Mouse (Mus musculus) heart, postnatal 0 days (tissue): ENCODE measurements around the gene Adgrg7. TPM values are rescaled to one million over a fixed set of nuclear protein-coding genes. Genes with fewer than 3 reads are reported as not detected.

Experiments used
- ATAC-seq: fragments of 200-750 bp; cut with Nextera tagmentation; 2 replicates; pipeline ENCODE4 v1.8.0; 2017; ENCODE audit warnings: low read depth, moderate number of reproducible peaks, moderate library complexity; ENCODE audit not compliant: insufficient read depth
- DNase-seq: peaks from one replicate; pipeline ENCODE4 v3.0.0-alpha.2; 2016; ENCODE audit warnings: low spot score
- H3K27ac ChIP-seq: fragments of 300-500 bp; sonication (generic); 2 replicates; pipeline ENCODE4 v1.5.1; 2014; ENCODE audit warnings: low read depth, mild to moderate bottlenecking
- H3K27me3 ChIP-seq: fragments of 300-500 bp; sonication (generic); 2 replicates; pipeline ENCODE4 v1.6.1; 2014; ENCODE audit warnings: low read length, mixed read lengths; ENCODE audit not compliant: control insufficient read depth, insufficient read depth
- H3K36me3 ChIP-seq: fragments of 300-500 bp; sonication (generic); replicated peaks from 2 replicates; pipeline ENCODE4 v1.6.1; 2014; ENCODE audit warnings: low read length, mixed read lengths; ENCODE audit not compliant: control insufficient read depth, insufficient read depth
- H3K4me1 ChIP-seq: fragments of 300-500 bp; sonication (generic); 2 replicates; pipeline ENCODE4 v1.6.1; 2014; ENCODE audit warnings: antibody characterized with exemption; ENCODE audit not compliant: control insufficient read depth, insufficient read depth
- H3K4me2 ChIP-seq: fragments of 300-500 bp; sonication (generic); 2 replicates; pipeline ENCODE4 v1.6.1; 2014; ENCODE audit warnings: low read depth, mild to moderate bottlenecking, low read length, moderate library complexity
- H3K4me3 ChIP-seq: fragments of 300-500 bp; sonication (generic); 2 replicates; pipeline ENCODE4 v1.5.1; 2014; ENCODE audit warnings: low read depth, low read length
- H3K9ac ChIP-seq: fragments of 300-500 bp; sonication (generic); replicated peaks from 2 replicates; pipeline ENCODE4 v1.6.1; 2014; ENCODE audit warnings: low read depth, low read length, mixed read lengths
- H3K9me3 ChIP-seq: fragments of 300-500 bp; sonication (generic); replicated peaks from 2 replicates; pipeline ENCODE4 v1.6.1; 2016; ENCODE audit warnings: low read length; ENCODE audit not compliant: control insufficient read depth
- CTCF ChIP-seq: IDR thresholded peaks from 2 replicates; pipeline ENCODE4 v1.5.1; 2016; ENCODE audit warnings: antibody characterized with exemption, control low read depth, low read depth
- EP300 ChIP-seq: IDR thresholded peaks from 2 replicates; pipeline ENCODE4 v1.6.1; 2016; ENCODE audit warnings: antibody characterized with exemption, low read depth
- WGBS: fragments of 180-500 bp; shearing (Covaris S2); extraction: QIAGEN DNeasy Blood & Tissue Kit; methylation state at CpG from one replicate; pipeline ENCODE4 v1.1.7; 2014; 5-methylcytosine and 5-hydroxymethylcytosine counted together
- polyA plus RNA-seq: library from polyadenylated mRNA; unstranded; fragments of >200 nt; fragmentation: Nextera tagmentation; extraction: Ambion mirVana; gene quantifications from 2 replicates; pipeline ENCODE4 v1.2.1, GENCODE M21; 2015
- total RNA-seq: library from RNA; depleted of rRNA; stranded (reverse); fragments of >200 nt; gene quantifications from 2 replicates; pipeline ENCODE4 v1.2.3, GENCODE M21; 2014; ENCODE audit warnings: low replicate concordance; rRNA removed

Adgrg7 gene
- total and polyA plus RNA-seq, 2 experiments from 2014 or later, result not detected

GRCm38 (mm10) chr16:56677146-56677545, 118.5 kb downstream of the Adgrg7 start:
- Histone ChIP-seq H3K27ac (no peak overlapping the region), H3K4me3 (no peak overlapping the region), H3K36me3 (no peaks in the 10 kb centered on the region), H3K27me3 (no peaks in the 10 kb centered on the region), H3K9ac (no peak overlapping the region), H3K4me1 (no peaks in the 10 kb centered on the region), H3K9me3 (no peaks in the 10 kb centered on the region), H3K4me2 (no peak overlapping the region)
- 62% methylated on average over 4 of the region's 4 CpGs for WGBS
- DNase-seq (peak; percentile 66), ATAC-seq (no peak)
- TF ChIP-seq CTCF, result peak; percentile 71
- TF ChIP-seq EP300, result no peak

Other genes with a start within 250 kb of the Adgrg7 start
- 64.1 and 65.2 TPM in 2 replicates for gene Tfg, start 78.4 kb downstream of the Adgrg7 start, total RNA-seq
- 98.2 and 101 TPM in 2 replicates for gene Tfg, start 78.4 kb downstream of the Adgrg7 start, polyA plus RNA-seq
- 8.1 and 10.7 TPM in 2 replicates for gene Tmem45a, start 90.3 kb upstream of the Adgrg7 start, total RNA-seq
- 8.4 and 8.8 TPM in 2 replicates for gene Tmem45a, start 90.3 kb upstream of the Adgrg7 start, polyA plus RNA-seq
- not detected in 2 replicates for gene Lnp1, start 132.2 kb upstream of the Adgrg7 start, total RNA-seq
- gene Lnp1, start 132.2 kb upstream of the Adgrg7 start, polyA plus RNA-seq, result 0.25 TPM in 1 of 2 replicates, not detected in the other